Mouse (Mus musculus): ENCODE measurements around the gene Rps6ka2. TPM values are rescaled to one million over a fixed set of nuclear protein-coding genes. Genes with fewer than 3 reads are reported as not detected.

Gene Rps6ka2
- polyA plus RNA-seq, 1 experiment from 2014 or later = 40.7 TPM

- H3K4me3 ChIP-seq = no peak overlapping the region
- no peaks in the 10 kb centered on the region for H3K36me3 ChIP-seq
- 84% methylated on average over 3 of the region's 3 CpGs for WGBS
- no peaks in the 10 kb centered on the region for H3K9me3 ChIP-seq
- peaks cover 23% of the 10 kb centered on the region for H3K4me1 ChIP-seq
- no peak overlapping the region for H3K27ac ChIP-seq
- H3K4me2 ChIP-seq (replicated peaks) = no peak overlapping the region
- no peaks in the 10 kb centered on the region for H3K27me3 ChIP-seq (replicated peaks)
- H3K9ac ChIP-seq = no peak overlapping the region
- ATAC-seq (ENCODE audit: low FRiP score, low read depth) = no peak
These were observed 44.1 kb downstream of the Rps6ka2 start for GRCm38 (mm10) chr17:7214061-7214460.

GRCm38 (mm10) chr17:7217791-7218329 is 47.9 kb downstream of the Rps6ka2 start:
- 75% methylated on average over 11 of the region's 11 CpGs for WGBS

GRCm38 (mm10) chr17:7218396-7218795 is 48.5 kb downstream of the Rps6ka2 start:
- no peaks in the 10 kb centered on the region for H3K9me3 ChIP-seq
- no peaks in the 10 kb centered on the region for H3K27me3 ChIP-seq (replicated peaks)
- H3K4me3 ChIP-seq = no peak overlapping the region
- H3K27ac ChIP-seq = no peak overlapping the region
- 0 out of 2 replicates have a peak, but pooled peaks have one; percentile 21 for ATAC-seq (ENCODE audit: low FRiP score, low read depth)
- no peaks in the 10 kb centered on the region for H3K36me3 ChIP-seq
- no peak overlapping the region for H3K9ac ChIP-seq
- 89% methylated on average over 9 of the region's 9 CpGs for WGBS
- peaks cover 23% of the 10 kb centered on the region for H3K4me1 ChIP-seq
- H3K4me2 ChIP-seq (replicated peaks) = no peak overlapping the region

More at GRCm38 (mm10) chr17:7217791-7218329, 47.9 kb downstream of the Rps6ka2 start:
- Histone ChIP-seq H3K4me2 (replicated peaks) (no peak overlapping the region), H3K36me3 (no peaks in the 10 kb centered on the region), H3K9ac (no peak overlapping the region), H3K4me1 (peaks cover 23% of the 10 kb centered on the region), H3K4me3 (no peak overlapping the region), H3K9me3 (no peaks in the 10 kb centered on the region), H3K27me3 (replicated peaks) (no peaks in the 10 kb centered on the region), H3K27ac (no peak overlapping the region)
- no peak for ATAC-seq (ENCODE audit: low FRiP score, low read depth)

DNA sequence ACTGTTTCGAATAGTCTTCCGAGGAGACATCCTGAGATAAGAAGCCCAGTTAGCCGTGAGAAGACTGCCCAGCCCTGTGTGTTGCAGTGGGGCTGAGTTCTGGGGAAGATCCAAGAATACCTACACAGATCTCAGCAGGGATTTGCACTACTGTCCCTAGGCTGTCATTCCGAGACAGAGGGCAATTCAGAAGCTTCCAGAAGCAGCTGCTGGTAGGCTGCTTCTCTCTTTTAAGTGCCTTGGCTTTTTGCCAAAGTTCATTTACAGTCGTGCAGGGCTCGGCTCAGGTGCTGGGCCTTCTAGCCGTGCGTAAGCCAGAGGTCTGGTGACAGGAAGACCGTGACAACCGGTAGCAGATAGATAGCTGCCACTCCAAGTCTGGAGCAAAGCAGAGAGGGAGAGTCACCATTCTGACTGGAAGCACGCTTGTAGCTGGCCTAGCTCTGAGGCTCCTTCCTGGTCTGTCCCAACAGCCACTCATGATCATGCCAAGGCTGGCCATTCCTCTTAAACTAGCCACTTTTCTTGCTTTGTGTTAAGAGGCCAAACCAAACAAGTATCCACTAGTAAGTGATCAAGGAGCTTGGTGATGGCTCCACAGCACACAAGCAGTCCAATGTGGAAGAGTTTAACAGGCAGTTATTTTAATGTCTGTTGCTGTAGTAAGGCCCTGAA is 49.3 kb downstream of the Rps6ka2 start:
- Histone ChIP-seq H3K4me1 (peaks cover 23% of the 10 kb centered on the region), H3K9me3 (no peaks in the 10 kb centered on the region), H3K36me3 (no peaks in the 10 kb centered on the region), H3K27me3 (replicated peaks) (no peaks in the 10 kb centered on the region), H3K4me2 (replicated peaks) (no peak overlapping the region), H3K4me3 (no peak overlapping the region), H3K27ac (no peak overlapping the region), H3K9ac (no peak overlapping the region)
- WGBS = 64% methylated on average over 11 of the region's 11 CpGs
- no peak for ATAC-seq (ENCODE audit: low FRiP score, low read depth)

- no peak overlapping the region for H3K4me2 ChIP-seq (replicated peaks)
- no peaks in the 10 kb centered on the region for H3K9me3 ChIP-seq
- no peak overlapping the region for H3K4me3 ChIP-seq
- 92% methylated on average over 4 of the region's 4 CpGs for WGBS
- no peak overlapping the region for H3K27ac ChIP-seq
- ATAC-seq (ENCODE audit: low FRiP score, low read depth) = no peak
- H3K9ac ChIP-seq = no peak overlapping the region
- no peaks in the 10 kb centered on the region for H3K36me3 ChIP-seq
- no peaks in the 10 kb centered on the region for H3K27me3 ChIP-seq (replicated peaks)
- H3K4me1 ChIP-seq = peaks cover 23% of the 10 kb centered on the region
These were observed 51.4 kb downstream of the Rps6ka2 start for GRCm38 (mm10) chr17:7221310-7221709.

- Histone ChIP-seq H3K27ac (no peak overlapping the region), H3K9ac (no peak overlapping the region), H3K4me2 (replicated peaks) (no peak overlapping the region), H3K9me3 (no peaks in the 10 kb centered on the region), H3K4me3 (no peak overlapping the region), H3K36me3 (no peaks in the 10 kb centered on the region), H3K4me1 (peaks cover 22% of the 10 kb centered on the region), H3K27me3 (replicated peaks) (no peaks in the 10 kb centered on the region)
- WGBS = 90% methylated on average over 3 of the region's 3 CpGs
- no peak for ATAC-seq (ENCODE audit: low FRiP score, low read depth)
These were observed 52.3 kb downstream of the Rps6ka2 start for GRCm38 (mm10) chr17:7222198-7222597.

DNA sequence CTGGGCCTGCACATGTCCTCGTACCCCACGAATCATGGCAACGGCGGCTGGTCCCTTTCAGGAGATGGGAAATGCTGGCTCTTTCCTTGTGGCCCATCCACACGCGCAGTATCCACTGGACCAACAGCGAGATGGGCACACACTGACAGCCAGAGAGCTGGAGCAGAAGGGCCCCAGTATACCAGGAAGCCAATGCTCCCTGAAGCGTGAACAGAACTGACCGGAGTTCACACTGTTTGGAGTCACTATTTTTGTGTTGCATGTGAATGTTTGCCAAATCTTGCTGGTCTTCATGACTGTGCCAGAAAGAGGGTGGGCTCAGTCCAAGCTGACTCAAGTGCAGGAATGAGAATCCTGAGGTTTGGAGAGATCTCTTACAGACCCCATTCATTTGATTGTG is 58.6 kb downstream of the Rps6ka2 start:
- Histone ChIP-seq H3K9ac (no peak overlapping the region), H3K27ac (no peak overlapping the region), H3K36me3 (peaks cover 2% of the 10 kb centered on the region; the same call in 1 of the 2 replicates), H3K27me3 (replicated peaks) (no peaks in the 10 kb centered on the region), H3K4me2 (replicated peaks) (no peak overlapping the region), H3K4me3 (no peak overlapping the region), H3K4me1 (no peaks in the 10 kb centered on the region), H3K9me3 (no peaks in the 10 kb centered on the region)
- ATAC-seq (ENCODE audit: low FRiP score, low read depth) = no peak
- WGBS = 94% methylated on average over 9 of the region's 9 CpGs

GRCm38 (mm10) chr17:7231312-7231711 is 61.4 kb downstream of the Rps6ka2 start:
- WGBS = 89% methylated on average over 4 of the region's 4 CpGs
- Histone ChIP-seq H3K9ac (no peak overlapping the region), H3K27me3 (replicated peaks) (no peaks in the 10 kb centered on the region), H3K4me3 (no peak overlapping the region), H3K9me3 (no peaks in the 10 kb centered on the region), H3K4me1 (no peaks in the 10 kb centered on the region), H3K27ac (no peak overlapping the region), H3K36me3 (peaks cover 4% of the 10 kb centered on the region), H3K4me2 (replicated peaks) (no peak overlapping the region)
- no peak for ATAC-seq (ENCODE audit: low FRiP score, low read depth)

DNA sequence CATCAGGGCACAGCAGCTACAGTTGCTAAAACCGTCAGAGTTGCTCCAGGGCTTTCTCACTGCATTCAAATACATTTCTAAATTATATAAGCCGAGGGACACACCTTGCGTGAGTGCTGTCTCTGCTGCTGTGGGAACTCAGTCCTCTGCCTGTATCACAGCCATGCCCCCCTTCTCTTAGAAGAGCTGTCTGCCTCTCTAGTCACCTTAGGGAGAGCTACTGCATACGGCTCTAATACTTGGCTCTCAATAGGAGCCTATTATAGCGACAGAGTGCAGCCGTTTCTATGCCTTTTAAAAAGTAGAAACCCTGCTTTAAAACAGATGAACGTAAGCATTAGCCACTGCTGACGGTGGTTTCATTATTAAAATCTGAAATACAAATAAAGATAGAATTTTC is 61.9 kb downstream of the Rps6ka2 start:
- no peaks in the 10 kb centered on the region for H3K9me3 ChIP-seq
- no peak overlapping the region for H3K4me2 ChIP-seq (replicated peaks)
- no peaks in the 10 kb centered on the region for H3K4me1 ChIP-seq
- ATAC-seq (ENCODE audit: low FRiP score, low read depth) = no peak
- no peak overlapping the region for H3K27ac ChIP-seq
- WGBS = 85% methylated on average over 8 of the region's 8 CpGs
- H3K27me3 ChIP-seq (replicated peaks) = no peaks in the 10 kb centered on the region
- no peak overlapping the region for H3K4me3 ChIP-seq
- no peak overlapping the region for H3K9ac ChIP-seq
- peaks cover 7% of the 10 kb centered on the region for H3K36me3 ChIP-seq

GRCm38 (mm10) chr17:7232400-7232799 is 62.5 kb downstream of the Rps6ka2 start:
- Histone ChIP-seq H3K4me3 (no peak overlapping the region), H3K4me1 (no peaks in the 10 kb centered on the region), H3K9ac (no peak overlapping the region), H3K36me3 (peaks cover 7% of the 10 kb centered on the region), H3K9me3 (no peaks in the 10 kb centered on the region), H3K27ac (no peak overlapping the region), H3K4me2 (replicated peaks) (no peak overlapping the region), H3K27me3 (replicated peaks) (no peaks in the 10 kb centered on the region)
- 71% methylated on average over 7 of the region's 7 CpGs for WGBS
- ATAC-seq (ENCODE audit: low FRiP score, low read depth) = no peak

DNA sequence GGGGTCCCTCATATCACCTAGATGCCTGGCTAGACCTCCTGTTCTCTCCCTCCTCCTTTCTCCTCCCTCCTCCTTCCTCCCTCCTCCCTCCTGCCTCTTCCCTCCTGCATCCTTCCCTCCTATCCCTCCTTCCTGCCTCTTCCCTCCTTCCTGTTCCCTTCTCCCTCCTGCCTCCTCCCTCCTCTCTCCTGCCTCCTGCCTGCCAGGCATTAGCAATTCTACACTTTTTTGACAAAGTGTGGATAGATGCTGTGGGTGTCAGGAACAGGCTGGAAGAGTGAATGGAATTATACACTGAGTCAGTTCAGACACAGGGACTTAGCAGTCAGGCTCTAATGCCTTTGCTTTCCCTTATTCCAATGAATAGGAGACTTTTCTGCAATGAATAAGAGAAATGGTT is 63.3 kb downstream of the Rps6ka2 start:
- Histone ChIP-seq H3K4me1 (no peaks in the 10 kb centered on the region), H3K4me3 (no peak overlapping the region), H3K4me2 (replicated peaks) (no peak overlapping the region), H3K27ac (no peak overlapping the region), H3K9me3 (no peaks in the 10 kb centered on the region), H3K36me3 (peaks cover 7% of the 10 kb centered on the region), H3K9ac (no peak overlapping the region), H3K27me3 (replicated peaks) (no peaks in the 10 kb centered on the region)
- ATAC-seq (ENCODE audit: low FRiP score, low read depth) = no peak

DNA sequence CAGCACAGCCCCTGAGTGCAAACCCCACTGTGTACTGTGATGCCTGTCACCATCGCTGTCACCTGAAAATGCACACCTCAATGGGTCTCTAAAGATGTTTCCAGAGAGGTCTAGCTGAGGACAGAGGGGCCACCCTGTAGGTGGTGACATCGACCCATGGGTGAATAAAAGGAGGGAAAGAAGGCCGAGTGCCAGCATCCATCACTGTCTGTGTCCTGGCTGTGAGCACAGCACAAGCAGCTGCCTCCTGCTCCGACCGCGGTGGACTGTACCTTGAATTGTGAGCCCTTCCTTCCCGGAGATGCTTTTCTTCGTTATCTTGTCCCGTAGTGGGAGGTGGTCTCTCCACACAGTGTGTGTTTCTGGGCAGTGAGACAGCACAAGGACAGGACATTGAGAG is 67.8 kb downstream of the Rps6ka2 start:
- 90% methylated on average over 9 of the region's 9 CpGs for WGBS
- peaks cover 5% of the 10 kb centered on the region for H3K36me3 ChIP-seq
- H3K4me2 ChIP-seq (replicated peaks) = no peak overlapping the region
- H3K4me1 ChIP-seq = no peaks in the 10 kb centered on the region
- H3K9me3 ChIP-seq = no peaks in the 10 kb centered on the region
- no peak for ATAC-seq (ENCODE audit: low FRiP score, low read depth)
- no peak overlapping the region for H3K4me3 ChIP-seq
- no peak overlapping the region for H3K9ac ChIP-seq
- no peaks in the 10 kb centered on the region for H3K27me3 ChIP-seq (replicated peaks)
- no peak overlapping the region for H3K27ac ChIP-seq

- Histone ChIP-seq H3K4me2 (replicated peaks) (no peak overlapping the region), H3K9me3 (no peaks in the 10 kb centered on the region), H3K4me3 (no peak overlapping the region), H3K9ac (no peak overlapping the region), H3K4me1 (no peaks in the 10 kb centered on the region), H3K27me3 (replicated peaks) (no peaks in the 10 kb centered on the region), H3K27ac (no peak overlapping the region), H3K36me3 (peaks cover 5% of the 10 kb centered on the region)
- 84% methylated on average over 4 of the region's 4 CpGs for WGBS
- no peak for ATAC-seq (ENCODE audit: low FRiP score, low read depth)
These were observed 68.9 kb downstream of the Rps6ka2 start for GRCm38 (mm10) chr17:7238766-7239165.
